In the genomic region with DNA sequence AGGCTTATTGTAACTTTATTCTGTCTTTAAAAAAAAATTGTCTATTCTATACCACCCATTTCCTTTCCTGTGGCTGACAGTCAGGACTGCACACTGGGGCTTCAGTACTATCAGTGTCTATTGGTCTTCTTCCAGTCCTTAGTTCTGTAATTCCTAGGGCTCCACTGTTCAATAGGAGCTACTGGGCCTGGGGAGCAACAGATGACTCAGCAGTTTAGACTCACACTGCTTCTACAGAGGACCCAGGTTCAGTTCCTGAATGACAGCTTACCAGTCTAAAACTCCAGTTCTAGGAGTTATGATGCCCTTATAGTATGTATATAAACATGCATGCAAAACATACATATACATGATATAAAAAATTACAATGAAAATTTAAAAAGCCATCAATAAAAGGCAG, we compare ENCODE assay signal across 30 mouse cellular contexts. TPM values are rescaled to one million over a fixed set of nuclear protein-coding genes. Genes with fewer than 3 reads are reported as not detected.
A peak's percentile ranks its signal among the peaks of the same experiment; 100 is the strongest.
DNase-seq lines count a peak whose midpoint lies in the region; ATAC-seq and TF ChIP-seq lines count a peak whose summit lies in the region.
"Had no signal": no experiment of that assay in that cellular context is flagged by ENCODE, and none has a peak within 500 bp of the region (broad histone marks: within the 10 kb centered on the region; RNA-seq: fewer than 3 reads in every experiment).

No protein-coding gene starts in this region.

- in situ Hi-C loops in CH12.LX (cut with MboI; ENCODE audit: low pct_ligation_motif_present, low pct_unique_long_range_greater_than_20kb, low sequenced_read_pairs): no loop called here
- in situ Hi-C loops in ES-E14 (cut with MboI; ENCODE audit: low sequenced_read_pairs in 2 of 2, unreplicated experiment in 2 of 2): no loop called here

- dilution Hi-C loops in CH12.LX (cut with MboI; ENCODE audit: extremely low pct_ligation_motif_present, extremely low pct_unique_long_range_greater_than_20kb, low sequenced_read_pairs): no loop called here

- TF ChIP-seq RAD21 in CH12.LX (IDR thresholded peaks at IDR 0.05; ENCODE audit: low read depth, low read length): no peak

- H3K36me3 ChIP-seq in CH12.LX (replicated peaks in 1 of 2; ENCODE audit: control insufficient read depth in 1 of 2, insufficient read depth in 1 of 2, low read length in 1 of 2): peaks cover 37 to 80% of the 10 kb centered on the region in 2 experiments
- peaks cover 5% of the 10 kb centered on the region for H3K36me3 ChIP-seq in ES-E14 (ENCODE audit: control insufficient read depth, insufficient read depth, low read length, poor library complexity, severe bottlenecking)

- H3K27me3 ChIP-seq in CH12.LX (replicated peaks): no peaks in the 10 kb centered on the region
- H3K27me3 ChIP-seq: embryonic facial prominence, embryonic 13.5 days; forebrain, embryonic 12.5 days; forebrain, embryonic 15.5 days; heart, embryonic 13.5 days had no signal

- H3K4me1 ChIP-seq in CH12.LX (ENCODE audit: control insufficient read depth in 1 of 2, insufficient read depth in 2 of 2) (no peaks in the 10 kb centered on the region), ES-E14 (ENCODE audit: control insufficient read depth in 2 of 2, insufficient read depth in 2 of 2, low read length in 2 of 2, poor library complexity in 1 of 2) (no peaks in the 10 kb centered on the region; a peak in 1 of 4 replicates)
- H3K4me1 ChIP-seq: embryonic facial prominence, embryonic 10.5 days; embryonic facial prominence, embryonic 13.5 days; forebrain, embryonic 12.5 days; forebrain, embryonic 15.5 days; heart, embryonic 10.5 days; heart, embryonic 13.5 days had no signal

- no peak overlapping the region for H3K4me2 ChIP-seq in CH12.LX (ENCODE audit: insufficient read depth, low read depth, poor library complexity, severe bottlenecking)
- H3K4me2 ChIP-seq: embryonic facial prominence, embryonic 13.5 days; forebrain, embryonic 12.5 days; forebrain, embryonic 15.5 days; heart, embryonic 13.5 days; hindbrain, embryonic 14.5 days had no signal

- TF ChIP-seq POLR2A in CH12.LX (IDR thresholded peaks at IDR 0.05; ENCODE audit: low read depth, low read length): no peak

- intact Hi-C loops in left cerebral cortex, adult 2 months (cut with DNase I): no loop called here

- DNase-seq in CH12.LX (ENCODE audit: extremely low read depth) (no peak), ES-E14 (ENCODE audit: low read depth, low spot score) (no peak), MEL-GATA-1-ER (ENCODE audit: extremely low read depth, low read depth) (peak; percentile 6)
- DNase-seq in lung, postnatal 25 days (ENCODE audit: low spot score): no peak
- no peak for DNase-seq in left cerebral cortex, adult 2 months (ENCODE audit: extremely low spot score in 1 of 2, low spot score in 2 of 2)
- DNase-seq in layer of hippocampus, postnatal 25 days (ENCODE audit: extremely low spot score in 1 of 2, low spot score in 1 of 2): no peak
- DNase-seq: adrenal gland, postnatal 10 days; adrenal gland, postnatal 36 days; cerebellum, adult 2 months; cerebellum, adult 9-11 months; cerebellum, postnatal 25 days; embryo, embryonic 11 days; gastrocnemius, adult 2 months; gastrocnemius, postnatal 14 days; heart, adult 18-20 months; heart, postnatal 14 days; heart, postnatal 4 days; kidney, adult 18-20 months had no signal

- H3K9me3 ChIP-seq in CH12.LX (replicated peaks; ENCODE audit: low read length) (no peaks in the 10 kb centered on the region), ES-E14 (ENCODE audit: control insufficient read depth, insufficient read depth, low read depth, low read length) (no peaks in the 10 kb centered on the region)
- H3K9me3 ChIP-seq: embryonic facial prominence, embryonic 10.5 days; embryonic facial prominence, embryonic 13.5 days; forebrain, embryonic 12.5 days; forebrain, embryonic 15.5 days; heart, embryonic 10.5 days; heart, embryonic 13.5 days had no signal

- ATAC-seq in granulocyte monocyte progenitor cell, adult 5-6 weeks (replicated peaks; ENCODE audit: poor library complexity, severe bottlenecking): 0 out of 2 replicates have a peak, but pooled peaks have one; percentile 22
- ATAC-seq: forebrain, embryonic 15.5 days; hindbrain, postnatal 0 days; inflammation-experienced regulatory T-cells, adult 6 months; intestine, embryonic 16.5 days had no signal

- H3K9ac ChIP-seq in CH12.LX (ENCODE audit: insufficient read depth, low read depth) (no peak overlapping the region), ES-E14 (ENCODE audit: insufficient read depth, low read depth, low read length, poor library complexity, severe bottlenecking) (no peak overlapping the region)
- H3K9ac ChIP-seq: embryonic facial prominence, embryonic 13.5 days; forebrain, embryonic 12.5 days; forebrain, embryonic 15.5 days; heart, embryonic 13.5 days; hindbrain, embryonic 14.5 days had no signal

- no peak overlapping the region for H3K4me3 ChIP-seq in CH12.LX (replicated peaks in 1 of 3; ENCODE audit: low read depth in 2 of 3, low read length in 2 of 3, poor library complexity in 1 of 3)
- H3K4me3 ChIP-seq in ES-E14 (ENCODE audit: insufficient read depth in 1 of 2, low read depth in 1 of 2, low read length in 2 of 2, poor library complexity in 1 of 2, severe bottlenecking in 1 of 2): no peak overlapping the region
- no peak overlapping the region for H3K4me3 ChIP-seq in left cerebral cortex, adult 2 months
- H3K4me3 ChIP-seq: embryonic facial prominence, embryonic 10.5 days; embryonic facial prominence, embryonic 13.5 days; erythroblast, embryonic 14.5 days; forebrain, embryonic 12.5 days; forebrain, embryonic 15.5 days; gastrocnemius, adult 2 months; heart, embryonic 10.5 days; heart, embryonic 13.5 days had no signal

- H3K79me2 ChIP-seq in CH12.LX (replicated peaks; ENCODE audit: control insufficient read depth, extremely low read depth, insufficient read depth, poor library complexity, severe bottlenecking): no peaks in the 10 kb centered on the region

- TF ChIP-seq CTCF in CH12.LX (conservative IDR thresholded peaks at IDR 0.05 in 1 of 2, IDR thresholded peaks at IDR 0.05 in 1 of 2; ENCODE audit: low read depth in 2 of 2, low read length in 2 of 2): no peak
- TF ChIP-seq CTCF in left cerebral cortex, adult 2 months (IDR thresholded peaks at IDR 0.05): no peak

- no peak for TF ChIP-seq EP300 in CH12.LX (IDR thresholded peaks at IDR 0.05; ENCODE audit: low read length)

- H3K27ac ChIP-seq in CH12.LX (ENCODE audit: insufficient read depth, low read depth): no peak overlapping the region
- H3K27ac ChIP-seq in ES-E14 (ENCODE audit: insufficient read depth, low read depth, low read length, poor library complexity, severe bottlenecking): no peak overlapping the region
- no peak overlapping the region for H3K27ac ChIP-seq in left cerebral cortex, adult 2 months
- H3K27ac ChIP-seq: embryonic facial prominence, embryonic 10.5 days; embryonic facial prominence, embryonic 13.5 days; forebrain, embryonic 12.5 days; forebrain, embryonic 15.5 days; gastrocnemius, adult 2 months; heart, embryonic 10.5 days; heart, embryonic 13.5 days; hindbrain, embryonic 14.5 days; hindbrain, postnatal 0 days had no signal

TF ChIP-seq in CH12.LX, 34 proteins besides CTCF, POLR2A, EP300 and RAD21:
- TF ChIP-seq MXI1 (IDR thresholded peaks at IDR 0.05; ENCODE audit: low read depth, low read length): no peak
- peak; percentile 76; the same call in 1 of the 2 replicates for TF ChIP-seq MAFK (IDR thresholded peaks at IDR 0.05; ENCODE audit: insufficient replicate concordance, low read length)
- TF ChIP-seq SMC3 (IDR thresholded peaks at IDR 0.05; ENCODE audit: low read depth, low read length): no peak
- TF ChIP-seq MAZ (IDR thresholded peaks at IDR 0.05; ENCODE audit: low read depth, low read length): no peak
- TF ChIP-seq NELFE (IDR thresholded peaks at IDR 0.05; ENCODE audit: low read depth, low read length): no peak

TF ChIP-seq in ES-E14, 5 proteins besides CTCF, POLR2A, EP300 and RAD21:
- TF ChIP-seq MAFK (IDR thresholded peaks at IDR 0.05; ENCODE audit: insufficient read depth, low read depth, low read length): peak; percentile 89
- no peak for TF ChIP-seq CHD2 (IDR thresholded peaks at IDR 0.05; ENCODE audit: low read depth, low read length)
- TF ChIP-seq HCFC1 (IDR thresholded peaks at IDR 0.05; ENCODE audit: borderline replicate concordance, insufficient read depth, low read length): no peak
- no peak for TF ChIP-seq ZNF384 (IDR thresholded peaks at IDR 0.05; ENCODE audit: low read depth, low read length)
- no peak for TF ChIP-seq ZC3H11A (IDR thresholded peaks at IDR 0.05; ENCODE audit: borderline replicate concordance, low read depth, low read length)

RNA-seq across cellular contexts. Expression of a gene that starts 44.2 kb away (rescaled TPM):
- total RNA-seq in CH12.LX (2012; rRNA removed): 91.6 and 95.7 TPM in 2 replicates
- 81.5 and 104 TPM in 2 replicates for total RNA-seq in CH12.LX (2014; rRNA removed)
- polyA plus RNA-seq in CH12.LX (2012; ENCODE audit: insufficient read length, low read depth): 154 and 160 TPM in 2 replicates
- 115 and 136 TPM in 2 replicates for total RNA-seq in ES-E14 (2012; rRNA removed)
- 101 and 115 TPM in 2 replicates for total RNA-seq in granulocyte monocyte progenitor cell, adult 5-6 weeks (2014; fragmentation: Nextera tagmentation)
- 198 and 237 TPM in 2 replicates for total RNA-seq in granulocyte monocyte progenitor cell, adult 5-6 weeks (2017)
- total RNA-seq in left cerebral cortex, adult 2 months (2021): 10 to 100 TPM; 35.3 to 38.8 TPM
- 10 to 100 TPM; 41.1 to 47.7 TPM for total RNA-seq in layer of hippocampus, postnatal 25 days (2021)

RNA-seq across cellular contexts. Expression of a gene that starts 44.7 kb away (rescaled TPM):
- total RNA-seq in CH12.LX (2012; rRNA removed) (29.1 and 29.3 TPM in 2 replicates), CH12.LX (2014; rRNA removed) (54.4 and 54.5 TPM in 2 replicates), ES-E14 (2012; rRNA removed) (67.0 and 81.9 TPM in 2 replicates)
- 43.7 and 47.8 TPM in 2 replicates for polyA plus RNA-seq in CH12.LX (2012; ENCODE audit: insufficient read length, low read depth)
- 35.0 and 44.3 TPM in 2 replicates for total RNA-seq in granulocyte monocyte progenitor cell, adult 5-6 weeks (2014; fragmentation: Nextera tagmentation)
- 24.7 and 26.1 TPM in 2 replicates for total RNA-seq in granulocyte monocyte progenitor cell, adult 5-6 weeks (2017)
- 10 to 100 TPM; 11.7 to 12.3 TPM for total RNA-seq in left cerebral cortex, adult 2 months (2021)
- total RNA-seq in layer of hippocampus, postnatal 25 days (2021): 10 to 100 TPM; 12.0 to 12.7 TPM
